Mouse (Mus musculus) brain, embryonic 18.5 days (tissue): Measurements from ENCODE around the gene 4931400O07Rik.

Source experiments
- DNase-seq: peaks from one replicate; pipeline ENCODE4 v3.0.0-alpha.2; 2012; ENCODE audit warnings: low read depth, low spot score

The 4931400O07Rik gene

DNA sequence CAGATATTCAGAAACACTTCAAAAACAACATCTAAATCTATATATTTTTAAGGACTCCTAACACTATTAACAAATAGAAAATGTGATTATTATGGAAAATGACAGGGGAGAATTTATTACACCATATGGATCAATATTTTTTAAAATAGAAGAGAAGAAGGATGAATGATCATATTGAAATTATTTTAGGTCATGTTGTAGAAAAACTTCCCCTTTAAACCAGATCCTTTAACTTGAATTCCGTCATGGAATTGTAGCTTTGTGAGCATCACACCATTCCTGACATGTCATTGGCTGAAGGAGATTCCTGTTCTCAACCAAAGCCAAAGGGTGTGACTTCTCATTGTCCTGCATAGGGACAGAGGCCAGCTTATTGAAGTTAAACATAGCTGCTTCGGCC is at the start of gene 4931400O07Rik:
Gene 4931400O07Rik (plus strand): TSS at position 301 of the 400 bp plus-strand sequence.
- DNase-seq: no peak
